Mouse (Mus musculus) forebrain, embryonic 14.5 days (tissue): Measurements from ENCODE around the gene Ntn5. TPM values are rescaled to one million over a fixed set of nuclear protein-coding genes. Genes with fewer than 3 reads are reported as not detected.

Source experiments
- ATAC-seq: fragments of 200-750 bp; cut with Nextera tagmentation; 2 replicates; pipeline ENCODE4 v1.8.0; 2017; ENCODE audit warnings: mild to moderate bottlenecking, moderate library complexity
- DNase-seq: peaks from one replicate; pipeline ENCODE4 v3.0.0-alpha.2; 2015; ENCODE audit warnings: low spot score
- H3K27ac ChIP-seq: fragments of 300-500 bp; sonication (generic); 2 replicates; pipeline ENCODE4 v1.5.1; 2014; ENCODE audit warnings: low read depth, mild to moderate bottlenecking, control low read depth, low read length, moderate library complexity
- H3K27me3 ChIP-seq: fragments of 300-500 bp; sonication (generic); replicated peaks from 2 replicates; pipeline ENCODE4 v1.6.1; 2014; ENCODE audit warnings: low read length, control low read depth, mixed read lengths; ENCODE audit not compliant: control insufficient read depth, insufficient read depth
- H3K36me3 ChIP-seq: fragments of 300-500 bp; sonication (generic); 2 replicates; pipeline ENCODE4 v1.6.1; 2014; ENCODE audit warnings: low read length, control low read depth; ENCODE audit not compliant: control insufficient read depth, insufficient read depth
- H3K4me1 ChIP-seq: fragments of 300-500 bp; sonication (generic); 2 replicates; pipeline ENCODE4 v1.6.1; 2014; ENCODE audit warnings: antibody characterized with exemption, low read length, control low read depth; ENCODE audit not compliant: control insufficient read depth, insufficient read depth
- H3K4me2 ChIP-seq: fragments of 300-500 bp; sonication (generic); 2 replicates; pipeline ENCODE4 v1.6.1; 2014; ENCODE audit warnings: mild to moderate bottlenecking, control low read depth, low read length
- H3K4me3 ChIP-seq: fragments of 300-500 bp; sonication (generic); 2 replicates; pipeline ENCODE4 v1.5.1; 2014; ENCODE audit warnings: low read depth, low read length, control low read depth
- H3K9ac ChIP-seq: fragments of 300-500 bp; sonication (generic); 2 replicates; pipeline ENCODE4 v1.6.1; 2014; ENCODE audit warnings: mild to moderate bottlenecking, low read length, control low read depth, moderate library complexity
- H3K9me3 ChIP-seq: fragments of 300-500 bp; sonication (generic); replicated peaks from 2 replicates; pipeline ENCODE4 v1.6.1; 2016; ENCODE audit warnings: low read length, control low read depth, mixed read lengths; ENCODE audit not compliant: control insufficient read depth
- WGBS: fragments of 180-500 bp; shearing (Covaris S2); extraction: QIAGEN DNeasy Blood & Tissue Kit; methylation state at CpG from one replicate; pipeline ENCODE4 v1.1.7; 2014; 5-methylcytosine and 5-hydroxymethylcytosine counted together
- polyA plus RNA-seq: library from polyadenylated mRNA; unstranded; fragments of >200 nt; fragmentation: Nextera tagmentation; extraction: Ambion mirVana; gene quantifications from 2 replicates; pipeline ENCODE4 v1.2.1, GENCODE M21; 2014

Ntn5 gene
- polyA plus RNA-seq, 1 experiment from 2014 or later, result 0.41 TPM

GRCm38 (mm10) chr7:45739162-45739763 is 55.4 kb downstream of the Ntn5 start:
- no peak overlapping the region for H3K4me3 ChIP-seq
- no peaks in the 10 kb centered on the region for H3K4me1 ChIP-seq
- no peaks in the 10 kb centered on the region for H3K27me3 ChIP-seq
- peak; percentile 94 for DNase-seq
- 7% methylated on average over 9 of the region's 9 CpGs for WGBS
- H3K9ac ChIP-seq, result no peak overlapping the region
- H3K4me2 ChIP-seq, result no peak overlapping the region
- no peak overlapping the region for H3K27ac ChIP-seq
- ATAC-seq, result peak; percentile 92
- H3K9me3 ChIP-seq, result no peaks in the 10 kb centered on the region
- H3K36me3 ChIP-seq, result no peaks in the 10 kb centered on the region

DNA sequence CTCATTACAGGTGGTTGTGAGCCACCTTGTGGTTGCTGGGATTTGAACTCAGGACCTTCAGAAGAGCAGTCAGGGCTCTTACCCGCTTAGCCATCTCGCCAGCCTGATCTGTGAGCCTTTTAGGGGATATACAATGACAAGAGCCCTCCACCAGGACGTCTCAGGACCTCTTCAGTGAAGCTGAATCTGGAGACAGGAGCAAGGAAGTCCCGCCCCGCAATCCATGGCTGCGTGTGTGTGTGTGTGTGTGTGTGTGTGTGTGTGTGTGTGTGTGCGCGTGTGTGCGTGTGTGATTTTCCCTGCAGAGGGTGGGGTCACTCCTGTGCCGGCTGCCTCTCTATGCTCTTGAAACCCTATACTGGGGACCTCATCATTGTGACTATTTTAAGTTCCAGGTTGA is 56.0 kb downstream of the Ntn5 start:
- WGBS, result 69% methylated on average over 10 of the region's 10 CpGs
- H3K4me2 ChIP-seq, result no peak overlapping the region
- ATAC-seq, result no peak
- no peaks in the 10 kb centered on the region for H3K27me3 ChIP-seq
- H3K9me3 ChIP-seq, result no peaks in the 10 kb centered on the region
- no peak overlapping the region for H3K9ac ChIP-seq
- DNase-seq, result no peak
- H3K27ac ChIP-seq, result no peak overlapping the region
- H3K4me3 ChIP-seq, result no peak overlapping the region
- H3K36me3 ChIP-seq, result no peaks in the 10 kb centered on the region
- H3K4me1 ChIP-seq, result no peaks in the 10 kb centered on the region

- Histone ChIP-seq H3K4me2 (no peak overlapping the region), H3K27ac (no peak overlapping the region), H3K4me1 (no peaks in the 10 kb centered on the region), H3K4me3 (no peak overlapping the region), H3K9ac (no peak overlapping the region), H3K9me3 (no peaks in the 10 kb centered on the region), H3K27me3 (no peaks in the 10 kb centered on the region), H3K36me3 (no peaks in the 10 kb centered on the region)
- ATAC-seq (no peak), DNase-seq (no peak)
- WGBS, result 85% methylated on average over 12 of the region's 12 CpGs
Measured at GRCm38 (mm10) chr7:45741308-45741707, 57.5 kb downstream of the Ntn5 start.

- no peaks in the 10 kb centered on the region for H3K4me1 ChIP-seq
- 36% methylated on average over 11 of the region's 11 CpGs for WGBS
- DNase-seq, result no peak
- H3K4me3 ChIP-seq, result no peak overlapping the region
- H3K27ac ChIP-seq, result no peak overlapping the region
- no peaks in the 10 kb centered on the region for H3K9me3 ChIP-seq
- H3K27me3 ChIP-seq, result no peaks in the 10 kb centered on the region
- no peak for ATAC-seq
- H3K36me3 ChIP-seq, result no peaks in the 10 kb centered on the region
- H3K9ac ChIP-seq, result no peak overlapping the region
- H3K4me2 ChIP-seq, result no peak overlapping the region
Measured at GRCm38 (mm10) chr7:45741777-45742176, 58.0 kb downstream of the Ntn5 start.

GRCm38 (mm10) chr7:45742338-45742737 is 58.5 kb downstream of the Ntn5 start:
- no peak overlapping the region for H3K4me3 ChIP-seq
- no peaks in the 10 kb centered on the region for H3K9me3 ChIP-seq
- H3K4me1 ChIP-seq, result no peaks in the 10 kb centered on the region
- DNase-seq (no peak), ATAC-seq (no peak)
- no peaks in the 10 kb centered on the region for H3K36me3 ChIP-seq
- H3K27me3 ChIP-seq, result no peaks in the 10 kb centered on the region
- no peak overlapping the region for H3K27ac ChIP-seq
- no peak overlapping the region for H3K4me2 ChIP-seq
- WGBS, result 37% methylated on average over 19 of the region's 19 CpGs
- no peak overlapping the region for H3K9ac ChIP-seq

Other genes with a start within 250 kb of the Ntn5 start
- gene Gys1, start 249.2 kb upstream of the Ntn5 start, polyA plus RNA-seq, result 13.4 and 15.5 TPM in 2 replicates
- 144 and 153 TPM in 2 replicates for gene Ruvbl2, start 245.9 kb upstream of the Ntn5 start, polyA plus RNA-seq
- 6,238 and 6,800 TPM in 2 replicates for gene Ftl1, start 224.1 kb upstream of the Ntn5 start, polyA plus RNA-seq
- gene Bax, start 217.1 kb upstream of the Ntn5 start, polyA plus RNA-seq, result 163 and 168 TPM in 2 replicates
- 0.15 TPM in 1 of 2 replicates, not detected in the other for gene Tulp2, start 202.1 kb upstream of the Ntn5 start, polyA plus RNA-seq
- not detected in 2 replicates for gene Gm45808, start 197.2 kb upstream of the Ntn5 start, polyA plus RNA-seq
- gene Dhdh, start 195.2 kb upstream of the Ntn5 start, polyA plus RNA-seq, result 1.4 and 1.6 TPM in 2 replicates
- 69.0 and 96.5 TPM in 2 replicates for gene Nucb1, start 173.6 kb upstream of the Ntn5 start, polyA plus RNA-seq
- gene Ppp1r15a, start 157.8 kb upstream of the Ntn5 start, polyA plus RNA-seq, result 13.1 and 19.3 TPM in 2 replicates
- 0.76 and 1.2 TPM in 2 replicates for gene Plekha4, start 157.7 kb upstream of the Ntn5 start, polyA plus RNA-seq
- 0.17 and 0.22 TPM in 2 replicates for gene Hsd17b14, start 129.1 kb upstream of the Ntn5 start, polyA plus RNA-seq
- gene Bcat2, start 113.9 kb upstream of the Ntn5 start, polyA plus RNA-seq, result 19.6 and 20.1 TPM in 2 replicates
- not detected in 2 replicates for gene Fgf21, start 68.5 kb upstream of the Ntn5 start, polyA plus RNA-seq
- gene Fut1, start 66.7 kb upstream of the Ntn5 start, polyA plus RNA-seq, result not detected in 2 replicates
- gene Izumo1, start 62.2 kb upstream of the Ntn5 start, polyA plus RNA-seq, result not detected in 2 replicates
- 7.3 and 9.7 TPM in 2 replicates for gene Rasip1, start 56.5 kb upstream of the Ntn5 start, polyA plus RNA-seq
- gene Mamstr, start 44.0 kb upstream of the Ntn5 start, polyA plus RNA-seq, result 1.3 and 1.9 TPM in 2 replicates
- 0.11 TPM in 1 of 2 replicates, not detected in the other for gene Fut2, start 17.6 kb upstream of the Ntn5 start, polyA plus RNA-seq
- 0.06 and 0.38 TPM in 2 replicates for gene Sec1, start 10.4 kb downstream of the Ntn5 start, polyA plus RNA-seq
- gene Car11, start 15.8 kb downstream of the Ntn5 start, polyA plus RNA-seq, result 22.5 and 22.8 TPM in 2 replicates
- gene Dbp, start 21.1 kb downstream of the Ntn5 start, polyA plus RNA-seq, result 3.6 and 3.7 TPM in 2 replicates
- 727 and 966 TPM in 2 replicates for gene Rpl18, start 31.4 kb downstream of the Ntn5 start, polyA plus RNA-seq
- 16.3 and 19.7 TPM in 2 replicates for gene Sphk2, start 34.0 kb downstream of the Ntn5 start, polyA plus RNA-seq
- gene Fam83e, start 37.2 kb downstream of the Ntn5 start, polyA plus RNA-seq, result 0.11 and 0.15 TPM in 2 replicates
- gene Spaca4, start 41.8 kb downstream of the Ntn5 start, polyA plus RNA-seq, result not detected in 2 replicates
- 11.8 and 18.4 TPM in 2 replicates for gene Lmtk3, start 99.7 kb downstream of the Ntn5 start, polyA plus RNA-seq
- 4.0 and 5.4 TPM in 2 replicates for gene Sult2b1, start 100.6 kb downstream of the Ntn5 start, polyA plus RNA-seq
- 286 TPM in 2 replicates for gene Cyth2, start 130.6 kb downstream of the Ntn5 start, polyA plus RNA-seq
- 0.41 and 0.78 TPM in 2 replicates for gene Kcnj14, start 140.8 kb downstream of the Ntn5 start, polyA plus RNA-seq
- gene Grwd1, start 146.9 kb downstream of the Ntn5 start, polyA plus RNA-seq, result 45.2 and 46.7 TPM in 2 replicates
- gene Kdelr1, start 188.8 kb downstream of the Ntn5 start, polyA plus RNA-seq, result 104 and 111 TPM in 2 replicates
- gene Grin2d, start 194.4 kb downstream of the Ntn5 start, polyA plus RNA-seq, result 0.52 and 0.77 TPM in 2 replicates
- gene Syngr4, start 212.7 kb downstream of the Ntn5 start, polyA plus RNA-seq, result 0.51 and 0.55 TPM in 2 replicates
- gene Tmem143, start 212.9 kb downstream of the Ntn5 start, polyA plus RNA-seq, result 5.1 and 6.2 TPM in 2 replicates
- 27.9 and 32.8 TPM in 2 replicates for gene Emp3, start 237.4 kb downstream of the Ntn5 start, polyA plus RNA-seq
- gene Ccdc114, start 240.1 kb downstream of the Ntn5 start, polyA plus RNA-seq, result 2.6 and 2.7 TPM in 2 replicates